Mouse (Mus musculus) left cerebral cortex, postnatal 36 days (tissue): Measurements from ENCODE around the gene Fut2. TPM values are rescaled to one million over a fixed set of nuclear protein-coding genes. Genes with fewer than 3 reads are reported as not detected.

Experiments
- DNase-seq, 2 experiments: peaks; one replicate each; pipeline ENCODE4 v3.0.0; 2021 to 2022; ENCODE audit warnings: low spot score in 2 of 2, mixed read lengths in 1 of 2
- intact Hi-C: fragments of 180-260 bp; cut with DNase I; formaldehyde crosslinking; loops from one replicate; pipeline ENCODE4 v1.15.1; 2025
- total RNA-seq, 2 experiments: library from RNA; stranded (reverse); gene quantifications; 2 replicates each; pipeline ENCODE4 v1.2.3; 2021

Gene Fut2
- total RNA-seq, 2 experiments from 2014 or later, result 0.63 TPM; not detected in 1

DNA sequence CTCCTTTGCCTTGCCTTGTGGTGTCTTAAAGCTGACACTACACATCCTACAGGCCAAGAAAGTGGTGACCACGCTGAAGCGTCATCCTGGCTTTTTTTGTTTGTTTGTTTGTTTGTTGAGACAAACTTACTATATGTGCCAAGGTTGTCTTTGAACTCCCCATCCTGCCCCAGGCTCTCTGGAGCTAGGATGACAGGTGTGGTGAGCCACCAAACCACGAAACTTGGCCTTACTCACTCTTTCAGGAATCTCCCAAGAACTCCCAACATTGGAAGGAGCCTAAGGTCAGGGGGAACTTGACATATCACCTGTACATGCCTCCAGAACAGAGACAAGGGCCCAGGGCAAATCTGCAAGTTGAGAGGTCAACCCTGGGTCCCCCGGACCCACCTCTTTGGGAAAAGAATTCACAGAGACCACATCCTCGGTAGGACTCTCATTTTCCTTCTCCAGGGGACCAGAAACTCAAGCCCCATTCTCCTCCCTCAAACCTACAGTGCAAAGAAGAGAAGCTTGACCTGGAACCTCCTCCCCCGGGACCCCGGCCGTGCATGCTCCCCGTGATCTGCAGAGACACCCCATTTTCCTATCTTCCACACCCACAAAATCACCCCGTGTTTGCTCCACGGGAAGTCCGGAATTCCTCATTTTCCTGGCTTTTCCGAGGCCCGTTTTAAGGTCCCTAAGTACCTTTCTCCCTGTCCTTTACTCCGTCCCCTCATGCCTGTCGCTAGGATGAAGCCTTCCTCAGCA lies 23.5 kb downstream of the Fut2 start:
- intact Hi-C loops, result loop anchor here (5.0 kb wide), 1 partner anchor 40 kb away; the partner anchor contains the start of gene Ntn5
- no peak for DNase-seq

DNA sequence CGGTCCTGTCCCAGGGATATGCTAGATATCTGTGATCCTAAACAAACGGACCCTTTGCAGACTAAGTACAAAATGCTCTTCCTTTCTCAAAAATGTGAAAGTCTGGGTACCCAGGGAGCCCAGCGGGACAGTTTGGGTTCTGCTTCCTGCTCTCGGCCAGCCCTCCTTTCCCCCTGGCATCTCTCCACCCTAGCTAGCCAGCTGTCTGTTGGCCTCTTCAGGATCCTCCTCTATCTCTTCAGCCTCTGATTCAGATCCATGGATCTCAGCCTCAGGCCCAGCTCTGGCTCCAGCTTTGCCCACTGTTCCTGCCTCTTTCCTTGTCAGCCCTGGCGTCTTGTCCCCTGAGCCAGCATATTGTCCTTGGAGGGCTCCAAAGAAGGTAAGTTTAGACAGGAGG lies 24.1 kb downstream of the Fut2 start:
- intact Hi-C loops, result loop anchor here (5.0 kb wide), 1 partner anchor 40 kb away; the partner anchor contains the start of gene Ntn5
- DNase-seq, result no peak

DNA sequence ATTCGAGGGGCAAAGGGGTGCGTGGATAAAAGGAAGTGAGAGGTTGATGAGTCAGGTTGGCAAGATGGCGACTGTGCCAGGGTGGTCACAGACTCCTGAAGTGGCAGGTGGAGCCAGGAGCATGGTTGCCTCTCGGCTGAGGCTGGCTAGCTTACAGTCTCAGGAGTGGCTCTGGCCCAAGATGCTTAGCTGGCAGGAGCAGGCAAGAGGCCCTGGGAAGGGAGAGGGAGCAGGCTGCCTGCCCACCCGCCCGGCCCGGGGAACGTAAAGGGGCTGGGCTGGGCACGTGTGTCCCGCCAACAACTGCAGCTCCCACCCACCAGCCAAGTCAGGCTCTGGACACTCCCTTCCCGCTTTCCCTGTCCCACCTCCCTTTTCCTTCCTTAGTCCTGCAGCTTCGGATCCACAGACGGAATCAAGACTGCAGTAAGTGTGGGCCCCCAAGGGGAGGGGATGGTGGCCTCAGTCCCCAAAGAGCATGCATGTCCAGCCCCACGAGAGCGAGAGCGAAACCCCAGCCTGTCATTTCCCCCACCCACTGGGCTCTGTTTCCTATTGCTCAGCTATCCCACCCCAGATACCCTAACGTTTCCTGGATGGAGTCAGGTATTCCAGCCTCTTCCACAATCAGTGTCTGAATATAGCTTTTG lies 24.7 kb downstream of the Fut2 start:
- intact Hi-C loops, result loop anchor here (5.0 kb wide), 1 partner anchor 41 kb away; the partner anchor contains the start of gene Ntn5
- DNase-seq, result no peak

DNA sequence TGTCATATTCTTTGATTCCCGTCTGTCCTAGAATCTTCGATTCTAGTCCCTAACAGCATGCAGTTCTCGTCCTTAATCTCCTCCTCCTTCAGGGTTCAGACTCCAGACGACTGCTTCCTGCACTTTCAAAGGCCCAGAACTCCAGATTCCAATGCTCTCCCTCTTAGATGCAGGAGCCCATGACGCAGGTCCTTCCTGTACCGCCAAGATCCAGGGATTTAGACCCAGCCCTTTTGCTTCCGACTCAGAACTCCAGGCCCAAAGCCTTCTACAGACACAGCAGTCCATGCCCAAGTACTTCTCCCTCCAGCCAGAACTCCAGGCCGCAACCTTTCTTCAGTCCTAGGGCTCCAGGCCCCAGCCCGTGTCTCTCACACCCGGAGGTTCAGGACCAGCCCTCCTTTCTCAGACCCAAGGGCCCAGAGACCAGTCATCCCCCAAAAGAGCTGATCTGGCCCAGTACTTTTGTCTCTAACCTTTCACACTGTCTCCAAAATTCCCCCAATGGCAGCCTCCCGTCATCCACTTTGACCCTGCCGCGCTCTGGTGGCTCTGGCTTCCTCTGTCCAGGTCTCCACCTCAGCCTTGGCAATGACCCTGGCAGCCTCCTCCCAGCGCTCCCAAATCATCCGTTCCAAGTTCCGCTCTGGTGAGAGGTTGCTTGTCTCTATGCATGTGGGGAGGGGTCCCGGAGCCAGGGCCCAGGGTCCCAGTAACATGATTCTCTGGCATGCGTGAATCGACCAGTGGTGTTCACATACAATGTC lies 25.8 kb downstream of the Fut2 start:
- no peak for DNase-seq
- intact Hi-C loops, result loop anchor here (5.0 kb wide), 1 partner anchor 42 kb away; the partner anchor contains the start of gene Ntn5

DNA sequence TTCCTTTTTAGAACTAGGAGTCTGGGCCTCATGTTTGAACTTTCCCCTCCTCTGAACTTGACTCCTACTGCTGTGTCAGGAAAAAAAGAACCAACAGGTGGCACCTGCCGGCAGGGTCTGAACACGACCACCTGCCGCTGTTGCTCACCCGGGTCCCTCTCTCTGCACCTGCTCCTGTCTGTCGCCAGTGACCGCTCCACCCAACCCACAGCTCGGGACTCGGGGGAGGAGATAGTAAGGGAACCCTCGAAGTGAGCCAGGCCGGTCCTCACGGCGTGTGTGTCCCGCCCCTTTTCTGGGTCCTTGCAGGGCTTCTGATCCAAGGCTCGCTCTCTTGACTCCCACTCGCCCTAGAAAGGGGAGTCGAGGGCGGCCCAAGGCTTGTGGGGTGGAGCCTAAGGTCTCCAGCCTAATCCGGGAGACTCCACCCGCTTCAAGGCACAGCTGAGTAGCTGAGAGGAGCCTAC lies 26.6 kb downstream of the Fut2 start, which contains the start of gene Mamstr:
Mamstr (plus strand) TSS at position 417 of the 467 bp plus-strand sequence.
- DNase-seq, result no peak
- intact Hi-C loops, result loop anchor here (5.0 kb wide), 1 partner anchor 43 kb away; the partner anchor contains the start of gene Ntn5

DNA sequence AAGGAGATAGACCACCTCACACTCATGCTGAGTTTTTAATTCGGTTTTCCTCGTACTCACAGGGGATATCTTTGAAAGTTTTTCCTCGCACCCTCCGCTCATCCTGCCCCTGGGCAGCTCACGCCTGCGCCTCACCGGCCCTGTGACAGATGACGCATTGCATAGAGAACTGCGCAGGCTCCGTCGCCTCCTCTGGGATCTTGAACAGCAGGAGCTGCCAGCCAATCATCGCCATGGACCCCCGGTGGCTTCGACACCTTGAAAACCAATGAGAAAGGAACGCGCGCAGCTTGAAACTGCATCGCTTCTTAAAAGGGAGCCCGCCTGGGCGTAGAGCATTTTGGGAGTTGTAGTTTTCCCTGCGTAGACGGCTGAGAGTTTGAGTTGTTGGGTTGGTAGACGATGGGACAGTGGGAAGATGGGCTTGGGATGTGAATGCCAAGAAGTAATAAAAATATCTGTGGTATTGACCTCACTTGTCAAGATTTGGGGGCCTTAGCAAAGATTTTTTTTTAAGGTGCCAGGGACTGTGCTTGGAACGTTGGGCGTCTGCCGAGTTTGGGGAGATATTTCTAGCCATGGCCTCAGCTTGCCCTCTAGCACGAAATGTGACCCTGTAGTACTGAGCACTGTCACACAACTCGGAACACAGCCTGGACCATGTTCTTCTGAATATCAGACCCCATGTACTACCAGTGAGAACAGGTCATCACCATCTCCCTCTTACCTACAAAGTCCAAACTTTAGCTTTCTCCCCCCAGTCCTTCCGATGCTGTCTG lies 27.4 kb downstream of the Fut2 start:
- intact Hi-C loops, result no loop called here
- peak; percentile 93 to 94 for DNase-seq

DNA sequence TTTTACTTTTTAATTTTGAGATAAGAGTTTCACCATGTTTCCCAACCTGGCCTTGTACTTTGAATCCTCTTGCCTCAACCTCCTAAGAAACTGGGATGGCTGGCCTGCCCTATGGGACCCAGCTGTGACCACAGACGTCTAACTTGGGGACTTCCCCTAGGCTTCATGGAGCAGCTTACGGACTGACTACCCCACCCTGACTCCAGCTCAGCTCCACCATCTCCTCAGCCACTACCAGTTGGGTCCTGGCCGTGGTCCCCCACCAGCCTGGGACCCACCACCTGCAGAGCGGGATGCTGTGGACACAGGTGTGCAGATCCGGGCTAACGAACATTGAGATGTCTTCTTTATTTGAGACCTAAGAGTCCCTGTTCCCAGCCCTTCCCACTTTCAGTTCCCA lies 28.5 kb downstream of the Fut2 start:
- no peak for DNase-seq
- intact Hi-C loops, result no loop called here

DNA sequence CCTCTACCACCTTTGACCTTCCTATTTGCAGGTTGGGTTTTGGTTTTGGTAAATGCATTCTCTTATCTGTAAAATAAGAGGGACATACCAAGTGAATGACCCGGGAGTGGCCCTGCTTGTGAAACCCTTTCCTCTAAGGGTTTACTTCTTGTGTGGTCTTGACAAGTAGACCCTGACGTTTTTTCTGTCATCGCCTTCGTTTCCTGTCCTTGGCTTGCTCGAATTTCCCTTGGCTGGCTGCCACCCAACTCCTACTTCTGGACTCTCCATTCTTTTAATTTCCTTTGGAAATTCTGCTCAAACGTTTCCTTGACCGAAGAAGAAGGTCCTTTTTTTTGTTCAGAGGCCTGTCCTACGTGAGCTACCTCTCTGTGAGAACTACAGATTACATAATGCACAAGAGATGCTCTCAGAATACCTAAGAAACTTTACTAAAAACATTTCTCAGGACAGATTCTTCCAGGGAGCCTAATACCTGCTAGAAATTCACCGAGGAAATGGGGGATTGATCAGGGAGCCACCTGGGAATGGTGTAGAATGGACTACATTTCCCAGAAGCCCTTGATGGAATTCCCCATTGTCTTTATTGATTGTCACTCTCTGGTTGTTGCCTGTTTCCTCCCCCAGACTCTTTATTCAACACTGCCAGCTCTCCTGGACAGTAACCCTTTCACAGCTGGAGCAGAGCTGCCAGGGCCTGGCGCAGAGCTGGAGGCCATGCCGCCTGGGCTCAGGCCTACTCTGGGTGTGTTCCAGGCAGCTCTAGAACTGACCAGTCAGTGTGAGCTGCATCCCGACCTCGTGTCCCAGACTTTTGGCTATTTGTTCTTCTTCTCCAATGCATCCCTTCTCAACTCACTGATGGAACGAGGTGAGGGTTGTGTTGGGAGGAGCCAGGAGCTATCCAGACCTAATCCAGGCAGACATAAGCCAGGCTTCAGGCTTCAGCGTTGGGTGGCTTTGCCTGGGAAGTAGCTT lies 30.2 kb downstream of the Fut2 start:
- intact Hi-C loops, result no loop called here
- DNase-seq, result no peak

DNA sequence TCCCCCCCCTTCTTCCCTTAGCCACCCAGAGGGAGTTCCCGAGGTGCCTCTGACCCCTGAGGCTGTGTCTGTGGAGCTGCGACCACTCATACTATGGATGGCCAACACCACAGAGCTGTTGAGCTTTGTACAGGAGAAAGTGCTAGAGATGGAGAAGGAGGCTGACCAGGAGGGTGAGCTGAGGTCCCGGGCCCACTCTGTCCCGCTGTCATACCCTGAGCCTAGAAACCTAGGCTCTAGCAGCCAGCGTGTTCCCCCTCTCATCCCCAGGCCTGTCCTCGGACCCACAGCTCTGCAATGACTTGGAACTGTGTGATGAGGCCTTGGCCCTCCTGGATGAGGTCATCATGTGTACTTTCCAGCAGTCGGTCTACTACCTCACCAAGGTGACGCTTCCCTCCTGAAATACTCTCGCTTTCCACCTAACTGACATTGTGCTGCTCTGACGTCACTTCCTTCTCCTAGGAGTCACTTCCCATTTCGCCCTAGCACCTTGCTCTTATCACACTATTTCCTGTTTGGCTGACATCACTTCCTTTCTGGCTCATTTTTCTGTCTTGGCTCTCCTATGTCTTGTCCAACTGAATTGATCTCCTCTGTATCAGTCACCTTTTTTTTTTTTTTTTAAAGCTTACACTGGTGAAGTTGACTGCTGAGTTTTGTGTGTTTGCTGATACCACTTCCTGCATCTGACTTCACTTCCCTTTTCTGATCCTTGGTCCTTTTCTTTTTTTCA lies 31.1 kb downstream of the Fut2 start:
- DNase-seq, result no peak
- intact Hi-C loops, result no loop called here

DNA sequence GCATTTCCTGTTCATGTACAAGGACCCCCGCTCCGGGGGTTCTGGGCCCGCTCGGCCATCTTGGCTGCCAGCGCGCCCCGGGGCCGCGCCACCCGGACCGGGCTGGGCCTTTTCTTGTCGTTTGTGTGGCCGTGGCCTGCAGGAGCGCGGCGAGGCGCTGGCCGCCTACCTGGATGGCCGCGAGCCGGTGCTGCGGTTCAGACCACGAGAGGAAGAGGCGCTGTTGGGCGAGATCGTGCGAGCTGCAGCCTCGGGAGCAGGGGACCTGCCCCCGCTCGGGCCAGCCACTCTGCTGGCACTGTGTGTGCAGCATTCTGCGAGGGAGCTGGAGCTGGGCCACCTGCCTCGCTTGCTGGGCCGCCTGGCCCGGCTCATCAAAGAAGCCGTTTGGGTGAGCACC lies 33.7 kb downstream of the Fut2 start:
- intact Hi-C loops, result no loop called here
- peak in 1 of 2 experiments; percentile 45 for DNase-seq

DNA sequence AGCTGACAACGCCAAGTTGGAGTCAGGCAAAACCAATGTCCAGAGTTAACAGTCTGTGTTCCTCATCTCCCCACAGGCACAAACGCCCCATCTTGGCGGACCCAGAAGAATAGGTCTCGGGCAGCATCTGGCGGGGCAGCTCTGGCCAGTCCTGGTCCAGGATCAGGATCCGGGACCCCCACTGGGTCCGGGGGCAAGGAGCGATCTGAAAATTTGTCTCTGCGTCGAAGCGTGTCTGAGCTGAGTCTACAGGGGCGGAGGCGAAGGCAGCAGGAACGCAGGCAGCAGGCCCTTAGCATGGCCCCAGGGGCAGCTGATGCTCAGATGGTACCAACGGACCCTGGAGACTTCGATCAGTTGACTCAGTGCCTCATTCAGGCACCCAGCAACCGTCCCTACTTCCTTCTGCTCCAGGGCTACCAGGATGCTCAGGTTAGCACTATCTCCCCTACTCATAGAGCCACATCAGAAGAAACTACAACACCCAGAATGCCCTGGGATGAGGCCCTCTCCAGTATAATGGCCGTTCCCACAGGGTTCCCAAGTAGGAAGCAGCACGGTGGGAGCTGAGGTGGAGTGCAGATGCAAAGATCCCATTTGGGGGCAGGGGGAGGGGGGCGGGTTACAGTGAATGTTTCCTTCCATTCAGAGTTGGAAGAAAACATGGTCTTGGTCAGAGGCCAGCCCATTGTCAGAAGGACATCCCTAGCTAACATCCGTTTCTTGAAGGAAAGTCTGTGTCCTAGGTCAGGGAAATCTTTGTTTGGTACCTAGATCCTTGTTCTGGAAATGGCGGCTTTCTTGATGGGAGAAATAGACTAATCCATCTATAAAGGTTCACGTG lies 35.9 kb downstream of the Fut2 start:
- intact Hi-C loops, result no loop called here

DNA sequence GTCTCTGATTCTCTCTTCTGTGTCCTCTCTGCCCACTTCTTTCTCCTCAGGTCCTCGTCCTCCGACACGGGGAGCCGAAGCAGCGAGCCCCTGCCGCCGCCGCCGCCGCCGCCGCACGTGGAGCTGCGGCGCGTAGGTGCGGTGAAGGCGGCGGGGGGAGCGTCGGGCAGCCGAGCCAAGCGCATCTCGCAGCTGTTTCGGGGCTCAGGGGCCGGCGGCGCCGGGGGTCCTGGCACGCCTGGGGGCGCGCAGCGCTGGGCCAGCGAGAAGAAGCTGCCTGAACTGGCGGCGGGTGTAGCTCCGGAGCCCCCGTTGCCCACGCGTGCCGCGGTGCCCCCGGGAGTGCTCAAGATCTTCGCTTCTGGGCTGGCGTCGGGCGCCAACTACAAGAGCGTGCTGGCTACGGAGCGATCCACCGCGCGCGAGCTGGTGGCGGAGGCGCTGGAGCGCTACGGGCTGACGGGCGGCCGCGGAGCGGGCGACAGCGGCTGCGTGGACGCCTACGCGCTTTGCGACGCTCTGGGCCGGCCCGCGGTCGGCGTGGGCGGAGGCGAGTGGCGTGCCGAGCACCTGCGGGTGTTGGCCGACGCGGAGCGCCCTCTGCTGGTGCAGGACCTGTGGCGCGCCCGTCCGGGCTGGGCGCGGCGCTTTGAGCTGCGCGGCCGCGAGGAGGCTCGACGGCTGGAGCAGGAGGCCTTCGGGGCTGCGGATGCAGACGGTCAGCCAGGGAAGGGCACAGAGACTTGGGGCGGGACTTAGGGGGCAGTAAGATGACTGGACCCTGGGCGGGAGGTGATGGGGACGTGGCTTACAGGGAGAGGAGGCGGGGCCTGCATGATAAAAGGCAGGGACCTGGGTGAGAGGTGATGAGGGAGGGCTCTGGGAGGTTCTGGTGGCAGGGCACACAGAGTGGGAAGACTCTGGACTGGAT lies 37.6 kb downstream of the Fut2 start:
- intact Hi-C loops, result no loop called here
- peak; percentile 83 to 85 for DNase-seq

More for the DNA sequence above, 35.9 kb downstream of the Fut2 start:
- DNase-seq, result no peak

DNA sequence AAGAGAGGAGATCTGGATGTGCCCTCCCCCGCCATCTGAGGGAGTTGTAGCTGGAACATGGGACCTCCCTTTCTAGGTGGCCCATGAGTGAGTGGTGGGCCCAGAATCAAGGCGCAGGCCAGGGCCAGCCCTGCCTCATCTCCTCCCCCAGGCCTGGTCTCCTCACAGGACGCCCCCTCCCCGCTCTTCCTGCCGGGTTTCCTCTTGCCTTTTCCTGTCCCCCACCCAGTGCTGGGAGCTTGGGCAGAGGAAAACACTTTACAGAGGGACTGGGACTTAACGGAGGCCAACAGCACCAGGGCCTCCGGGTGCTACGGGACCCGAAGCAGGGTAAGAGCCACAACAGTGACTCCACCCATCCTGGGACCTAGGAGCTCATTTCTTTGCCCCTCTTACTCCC lies 38.9 kb downstream of the Fut2 start, which contains the start of gene Rasip1:
Rasip1 (plus strand) TSS at position 228 of the 400 bp plus-strand sequence.
- intact Hi-C loops, result no loop called here
- DNase-seq, result no peak

DNA sequence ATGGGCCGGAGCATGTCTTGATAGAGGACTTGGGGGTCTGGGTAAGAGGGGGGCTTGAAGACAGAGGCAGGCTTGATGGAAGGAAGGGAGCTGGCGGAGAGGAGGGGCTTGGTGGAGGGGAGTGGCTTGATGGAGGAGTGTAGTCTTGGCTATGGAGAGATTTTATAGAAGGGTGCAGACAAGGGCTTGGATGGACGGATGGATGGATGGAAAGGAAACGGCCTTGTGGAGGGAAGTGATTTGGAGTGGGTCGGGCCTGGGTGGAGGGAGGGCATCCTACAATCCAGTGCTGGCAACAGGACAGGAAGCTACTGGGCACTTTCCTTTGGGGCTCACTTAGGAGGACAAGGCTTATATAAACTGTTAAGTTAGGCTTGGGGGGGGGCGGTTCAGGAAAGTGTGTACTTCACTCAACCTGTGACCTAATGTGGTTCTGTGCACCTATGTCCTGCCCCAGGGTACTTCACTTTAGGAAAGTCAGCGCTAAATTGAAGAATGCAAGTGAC lies 39.6 kb downstream of the Fut2 start:
- intact Hi-C loops, result no loop called here
- no peak for DNase-seq

DNA sequence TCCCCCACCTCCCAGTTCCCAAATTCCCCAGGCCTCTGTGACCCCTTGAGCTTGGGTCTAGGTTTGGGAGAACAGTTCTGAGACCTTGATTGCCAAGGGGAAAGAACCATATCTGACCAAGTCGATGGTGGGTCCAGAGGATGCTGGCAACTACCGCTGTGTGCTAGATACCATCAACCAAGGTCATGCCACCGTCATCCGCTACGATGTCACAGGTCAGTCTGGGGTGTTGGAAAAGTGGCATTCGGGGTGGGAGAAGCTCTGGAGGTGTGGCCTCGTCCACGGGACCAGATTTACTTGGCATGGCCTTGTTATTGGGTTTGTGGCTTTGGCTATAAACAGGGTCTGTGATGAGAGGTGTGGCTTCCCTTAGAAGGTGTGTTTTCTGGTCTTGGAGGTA lies 40.7 kb downstream of the Fut2 start:
- intact Hi-C loops, result no loop called here
- no peak for DNase-seq
